Mouse (Mus musculus) layer of hippocampus, adult 8-10 months (tissue): ENCODE data around the gene Tmem121. TPM values are rescaled to one million over a fixed set of nuclear protein-coding genes. Genes with fewer than 3 reads are reported as not detected.
"Not testable (repeated sequence)": the region's sequence is repeated elsewhere in the genome, so short reads cannot be mapped to it uniquely, and the experiment has no call there.

Experiments
- DNase-seq, 2 experiments: peaks; one replicate each; pipeline ENCODE4 v3.0.0; 2022; ENCODE audit warnings: low spot score in 2 of 2
- total RNA-seq, 4 experiments: library from RNA; stranded (reverse); gene quantifications; 2 replicates each; pipeline ENCODE4 v1.2.4; 2022

Gene Tmem121
- total RNA-seq, 4 experiments from 2014 or later: 17.9 to 23.1 (median 19.9) TPM

DNA sequence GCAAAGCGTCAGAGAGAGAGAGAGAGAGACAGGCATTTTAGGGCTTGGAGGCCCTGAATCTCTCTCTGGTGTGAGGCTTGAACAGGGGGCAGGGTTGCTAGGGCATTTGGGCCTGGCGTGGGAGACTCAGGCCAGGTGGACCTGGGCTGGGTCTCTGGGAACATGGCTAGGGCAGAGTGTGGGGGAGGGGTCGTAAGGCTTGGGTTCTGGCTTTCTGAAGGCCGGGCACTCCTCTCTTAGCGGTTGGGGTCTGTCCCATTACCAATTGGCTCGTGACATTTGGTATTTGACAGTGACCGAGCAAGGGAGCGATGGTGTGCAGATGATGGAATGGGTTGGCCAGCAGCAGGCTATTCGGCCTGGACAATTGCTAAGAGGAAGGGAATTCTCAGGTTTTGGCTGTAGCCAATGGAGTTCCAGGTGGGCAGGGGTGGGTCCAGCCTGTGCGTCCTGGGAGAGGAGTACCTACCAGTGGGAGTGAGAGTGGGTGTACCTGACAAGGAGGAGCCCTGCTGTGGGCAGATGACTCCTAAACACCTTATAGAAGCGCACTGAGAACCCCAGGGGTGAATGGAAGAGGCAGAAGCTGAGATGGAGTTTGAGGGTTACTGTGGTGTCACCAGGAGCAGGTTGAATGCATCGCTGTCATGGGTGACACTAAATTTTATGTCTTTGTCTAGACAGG is 738 bp downstream of the Tmem121 start:
- DNase-seq: no peak

DNA sequence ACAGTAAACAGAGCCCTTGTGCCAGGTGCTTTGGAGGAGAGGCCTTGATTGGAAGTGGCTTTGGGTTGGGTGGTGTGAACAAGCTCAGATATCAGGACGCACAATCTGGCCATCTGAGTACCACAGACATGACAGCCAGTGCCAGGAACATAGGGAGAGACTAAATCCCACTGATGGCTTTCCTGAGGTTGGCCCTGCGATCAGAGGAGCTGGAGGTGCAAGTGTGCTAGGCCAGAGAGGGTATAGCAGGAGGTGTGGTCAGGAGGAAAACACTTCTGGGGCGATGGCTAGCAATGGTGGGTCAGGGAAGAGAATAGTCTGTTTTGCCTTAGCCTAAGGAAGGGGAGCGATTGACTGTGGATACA is 1.3 kb downstream of the Tmem121 start:
- DNase-seq: no peak

DNA sequence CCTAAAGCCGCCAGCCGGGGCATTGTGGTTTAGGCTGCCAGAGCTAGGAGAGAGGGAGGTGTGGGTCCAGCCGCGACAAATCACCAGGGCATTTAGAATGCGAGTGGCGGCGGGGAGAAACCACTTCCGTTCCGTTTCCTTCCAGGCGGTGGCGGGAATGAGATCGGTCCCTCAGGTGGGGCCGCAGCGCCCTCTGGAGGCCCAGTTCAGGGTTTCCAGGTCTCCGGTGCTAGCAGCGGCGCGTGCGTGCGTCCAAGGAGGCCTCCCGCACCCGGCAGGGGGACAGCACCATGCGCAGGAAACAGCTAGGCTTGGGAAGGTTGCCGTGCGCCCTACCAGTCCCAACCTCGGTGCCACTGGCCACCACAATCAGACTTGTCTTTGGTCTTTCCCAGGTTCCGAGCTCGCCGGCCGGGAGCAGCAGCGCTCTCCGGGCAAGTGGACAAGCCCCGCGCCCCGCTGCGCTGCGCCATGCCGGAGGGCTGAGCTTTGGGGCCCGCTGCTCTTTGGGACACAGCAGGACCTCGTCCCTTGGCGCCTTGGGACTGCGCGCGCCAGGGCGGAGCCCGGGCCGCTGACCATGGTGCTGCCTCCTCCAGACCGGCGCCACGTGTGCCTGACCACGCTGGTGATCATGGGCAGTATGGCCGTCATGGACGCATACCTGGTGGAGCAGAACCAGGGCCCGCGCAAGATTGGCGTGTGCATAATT is 2.0 kb downstream of the Tmem121 start:
- DNase-seq: peak; percentile 80 to 90

DNA sequence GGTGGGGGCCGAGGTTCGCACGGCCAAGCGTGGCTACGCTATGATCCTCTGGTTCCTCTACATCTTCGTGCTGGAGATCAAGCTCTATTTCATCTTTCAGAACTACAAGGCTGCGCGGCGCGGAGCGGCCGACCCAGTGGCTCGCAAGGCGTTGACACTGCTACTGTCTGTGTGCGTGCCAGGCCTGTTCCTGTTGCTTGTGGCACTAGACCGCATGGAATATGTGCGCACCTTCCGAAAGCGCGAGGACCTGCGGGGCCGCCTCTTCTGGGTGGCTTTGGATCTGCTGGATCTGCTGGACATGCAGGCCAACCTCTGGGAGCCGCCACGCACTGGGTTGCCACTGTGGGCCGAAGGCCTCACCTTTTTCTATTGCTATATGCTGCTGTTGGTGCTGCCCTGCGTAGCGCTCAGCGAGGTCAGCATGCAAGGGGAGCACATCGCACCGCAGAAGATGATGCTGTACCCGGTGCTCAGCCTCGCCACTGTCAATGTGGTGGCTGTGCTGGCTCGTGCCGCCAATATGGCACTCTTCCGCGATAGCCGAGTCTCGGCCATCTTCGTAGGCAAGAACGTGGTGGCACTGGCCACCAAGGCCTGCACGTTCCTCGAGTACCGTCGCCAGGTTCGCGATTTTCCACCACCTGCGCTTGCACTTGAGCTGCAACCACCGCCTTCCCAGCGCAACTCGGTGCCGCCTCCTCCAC is 2.8 kb downstream of the Tmem121 start:
- DNase-seq: peak in 1 of 2 experiments; percentile 27

DNA sequence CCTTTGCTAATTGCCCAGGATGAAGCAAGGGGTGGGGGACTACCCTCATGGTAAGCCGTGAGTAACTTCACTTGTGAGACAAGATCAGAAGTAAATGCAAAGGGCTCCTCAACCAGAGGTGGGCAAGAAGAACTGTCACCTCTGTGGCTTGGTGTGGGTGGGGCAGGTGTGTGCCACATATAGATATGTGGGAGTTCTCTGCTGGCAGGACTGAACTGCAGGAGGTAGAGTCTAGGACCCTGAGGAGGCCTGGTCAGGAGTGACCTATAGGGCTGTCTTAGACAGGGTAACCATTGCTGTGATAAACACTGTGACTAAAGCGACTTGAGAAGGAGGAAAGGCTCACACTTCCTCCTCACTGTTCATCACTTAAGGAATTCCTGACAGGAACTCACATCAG is 7.7 kb downstream of the Tmem121 start:
- no peak for DNase-seq

DNA sequence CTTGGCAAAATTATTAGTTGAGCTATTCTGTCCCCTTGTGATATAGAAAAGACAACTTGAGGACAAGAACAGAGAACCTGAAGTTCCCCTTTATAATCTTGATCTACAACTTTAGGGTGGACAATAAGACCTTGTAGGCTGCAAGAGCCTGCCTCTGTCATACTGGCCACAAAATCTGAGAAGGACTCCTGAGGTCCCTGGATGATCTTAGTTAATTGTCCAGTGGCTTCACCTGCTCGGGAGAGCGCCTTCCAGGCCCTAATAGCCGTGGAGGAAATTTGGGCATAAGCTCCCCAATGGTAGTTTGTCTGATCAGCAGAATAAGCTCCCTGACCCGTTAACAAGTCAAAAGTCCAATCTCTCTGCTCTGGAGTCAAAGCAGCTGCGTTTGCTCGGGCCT is 13.4 kb downstream of the Tmem121 start:
- not testable (repeated sequence) for DNase-seq

DNA sequence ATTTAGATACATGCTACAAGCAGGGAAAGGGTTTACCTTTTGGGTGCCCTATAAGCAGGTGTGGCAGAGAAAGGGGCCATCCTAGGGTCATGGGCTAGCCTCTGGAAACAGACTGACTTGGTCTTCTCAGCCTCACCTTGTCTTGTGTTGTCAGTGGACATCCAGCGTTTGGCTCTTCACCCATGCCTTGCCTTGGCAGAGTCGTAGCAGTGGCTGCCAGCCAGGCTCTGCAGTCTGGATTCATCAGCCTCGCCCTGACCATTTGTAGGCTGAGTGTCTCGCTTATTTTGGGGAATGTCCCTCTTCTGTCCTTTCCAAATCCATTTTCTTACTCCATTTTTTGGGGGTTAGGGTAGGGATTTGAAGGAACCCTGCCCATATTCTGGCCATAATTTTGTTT is 15.6 kb downstream of the Tmem121 start:
- DNase-seq: no peak

DNA sequence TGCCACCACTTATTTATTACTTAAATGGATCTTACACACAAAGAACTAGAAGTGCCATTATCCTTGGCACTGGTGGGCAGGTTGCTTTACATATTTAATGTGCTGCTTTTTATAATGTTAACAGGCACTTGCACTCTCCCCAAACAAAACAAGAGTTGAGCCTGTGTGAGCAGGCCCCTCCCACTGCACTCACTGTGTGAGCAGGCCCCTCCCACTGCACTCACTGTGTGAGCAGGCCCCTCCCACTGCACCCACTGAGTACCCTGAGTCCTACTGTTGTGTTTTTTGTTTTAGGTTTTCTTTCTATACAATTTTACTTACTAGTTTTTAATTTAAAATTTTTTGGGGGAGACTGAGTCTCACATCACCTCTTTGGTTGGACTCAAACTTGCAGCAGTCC is 16.3 kb downstream of the Tmem121 start:
- DNase-seq: no peak

DNA sequence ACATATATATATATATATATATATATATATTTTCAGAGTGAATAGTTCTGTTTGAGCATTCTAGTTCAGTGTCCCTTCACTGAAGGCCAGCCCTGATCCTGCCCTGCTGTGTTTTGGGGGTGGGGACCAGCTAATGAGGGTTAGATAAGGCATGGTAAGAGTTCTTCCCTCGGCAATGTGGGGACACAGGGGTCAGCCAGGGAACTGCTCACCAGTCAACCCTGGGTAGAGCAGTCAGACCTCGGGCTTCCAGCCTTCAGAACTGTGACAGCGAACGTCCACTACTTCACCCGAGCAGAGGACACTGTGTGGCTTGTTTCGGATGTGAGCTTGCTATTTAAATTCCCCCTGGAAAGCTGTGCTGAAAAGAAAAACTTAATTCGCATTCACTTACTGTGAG is 17.8 kb downstream of the Tmem121 start:
- no peak for DNase-seq

DNA sequence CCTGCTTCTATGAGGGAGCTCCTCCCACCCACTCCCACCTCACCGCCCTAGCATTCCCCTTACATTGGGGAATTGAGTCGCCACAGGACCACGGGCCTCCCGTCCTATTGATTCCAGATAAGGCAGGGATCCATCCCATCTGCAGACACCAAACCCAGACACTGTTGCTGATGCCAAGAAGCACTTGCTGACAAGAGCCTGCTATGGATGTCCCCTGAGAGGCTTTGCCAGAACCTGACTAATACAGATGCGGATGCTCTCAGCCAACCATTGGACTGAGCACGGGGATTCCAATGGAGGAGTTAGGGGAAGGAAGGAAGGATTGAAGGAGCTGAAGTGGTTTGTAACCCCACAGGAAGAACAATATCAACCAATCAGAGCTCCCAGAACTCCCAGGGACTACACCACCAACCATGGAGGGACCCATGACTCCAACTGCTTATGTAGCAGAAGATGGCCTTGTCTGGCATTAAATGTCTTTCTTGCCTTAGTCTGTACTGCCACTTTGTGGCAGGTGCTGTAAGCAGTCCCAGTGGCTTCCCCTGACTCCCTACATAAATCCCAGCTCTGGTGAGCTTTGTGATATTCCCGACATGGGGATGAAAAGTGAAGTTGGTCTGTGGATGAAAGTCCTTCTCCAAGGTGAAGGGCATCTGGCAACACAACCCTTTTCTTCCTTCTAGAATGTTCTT is 19.7 kb downstream of the Tmem121 start:
- DNase-seq: no peak

DNA sequence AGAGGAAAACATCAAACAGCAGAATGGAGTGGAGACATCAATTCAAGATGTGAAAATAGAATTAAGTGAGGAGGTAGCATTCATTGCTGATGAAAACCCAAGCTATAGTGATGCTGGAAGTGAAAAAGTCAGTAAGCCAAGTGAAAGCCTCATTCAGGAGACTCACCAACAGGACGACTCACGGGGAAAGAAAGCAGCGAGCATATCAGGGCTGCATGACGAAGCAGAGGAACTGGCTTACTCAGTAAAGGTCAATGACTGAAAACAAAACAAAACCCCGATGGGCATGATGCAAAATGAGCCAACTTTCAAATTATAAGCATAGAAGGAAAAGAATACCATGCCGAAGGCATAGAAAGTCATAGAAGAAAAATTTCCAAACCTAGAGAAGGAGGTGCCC is 22.0 kb downstream of the Tmem121 start:
- no peak for DNase-seq

DNA sequence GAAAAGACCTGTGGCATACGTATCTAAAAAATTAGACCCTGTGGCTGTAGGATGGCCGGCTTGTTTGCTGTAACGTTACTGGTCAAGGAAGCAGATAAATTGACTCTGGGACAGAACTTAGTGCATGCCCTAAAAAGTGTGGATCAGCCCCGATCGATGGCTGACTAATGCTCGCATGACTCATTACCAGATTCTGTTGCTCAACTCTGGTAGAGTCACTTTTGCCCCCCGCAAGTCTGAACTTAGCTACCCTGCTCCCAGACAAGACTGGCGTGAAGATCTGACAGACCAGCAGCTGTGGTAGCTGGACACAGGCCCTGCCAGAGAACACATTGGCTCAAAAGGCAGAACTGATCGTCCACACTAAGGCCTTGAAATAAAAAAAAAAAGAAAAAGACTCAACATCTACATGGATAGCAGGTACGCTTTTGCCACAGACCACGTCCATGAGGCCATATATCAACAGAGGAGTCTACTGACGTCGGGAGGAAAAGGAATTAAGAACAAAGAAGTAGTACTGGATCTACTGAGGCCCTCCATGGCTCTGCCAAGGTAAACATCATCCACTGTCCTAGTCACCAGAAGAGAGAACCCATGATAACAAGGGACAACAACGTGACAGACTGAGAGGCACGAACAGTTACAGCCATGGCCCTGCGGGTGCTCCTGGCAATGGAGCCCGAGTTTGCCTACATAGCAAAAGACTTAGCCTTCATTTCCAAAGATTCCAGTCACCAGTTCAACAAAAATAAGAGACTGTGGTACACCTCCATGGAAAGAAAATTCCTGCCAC is 25.1 kb downstream of the Tmem121 start:
- no peak for DNase-seq

DNA sequence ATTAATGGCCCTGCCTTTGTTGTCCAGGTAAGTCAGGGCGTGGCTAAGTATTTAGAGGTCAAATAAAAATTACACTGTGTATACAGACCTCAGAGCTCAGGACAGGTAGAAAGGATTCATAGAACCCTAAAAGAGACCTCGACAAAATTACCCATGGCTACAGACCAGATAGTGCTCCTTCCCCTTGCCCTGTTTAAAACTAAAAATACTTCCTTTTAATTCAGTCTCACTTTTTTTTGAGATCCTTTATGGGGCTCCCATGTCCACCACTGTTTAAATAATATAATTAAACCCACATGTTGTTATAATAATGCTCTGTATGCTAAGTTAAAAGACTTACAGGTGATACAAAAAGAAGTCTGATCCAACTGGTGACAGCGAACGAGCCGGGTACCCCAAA is 26.0 kb downstream of the Tmem121 start:
- no peak for DNase-seq

DNA sequence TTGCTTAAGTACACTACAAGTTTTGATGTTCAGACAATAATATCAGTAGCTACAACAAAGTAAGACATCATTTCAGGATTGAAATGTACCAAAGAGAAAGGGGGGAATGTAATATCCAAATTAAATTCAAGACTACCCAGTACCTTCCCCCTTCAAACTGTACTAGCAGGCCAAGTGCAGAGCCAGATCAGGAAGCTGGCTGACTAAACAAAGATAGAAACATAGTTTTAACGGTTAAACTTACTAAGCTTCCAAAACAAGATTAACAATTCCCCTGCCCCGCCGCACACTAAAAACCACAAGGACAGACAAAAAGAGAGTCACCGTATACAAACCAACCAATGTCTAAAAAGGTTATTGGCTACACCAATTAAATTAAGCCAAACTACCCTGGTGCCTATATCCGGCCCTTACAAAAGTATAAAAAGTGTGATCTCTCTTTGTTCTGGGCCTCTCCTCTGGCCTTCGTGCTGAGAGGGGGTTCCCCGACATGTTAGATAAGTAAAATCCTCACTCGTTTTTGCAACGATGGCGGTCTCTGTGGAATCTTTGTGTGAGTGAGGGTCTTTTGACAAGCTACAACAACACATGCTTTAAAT is 26.7 kb downstream of the Tmem121 start:
- no peak for DNase-seq

DNA sequence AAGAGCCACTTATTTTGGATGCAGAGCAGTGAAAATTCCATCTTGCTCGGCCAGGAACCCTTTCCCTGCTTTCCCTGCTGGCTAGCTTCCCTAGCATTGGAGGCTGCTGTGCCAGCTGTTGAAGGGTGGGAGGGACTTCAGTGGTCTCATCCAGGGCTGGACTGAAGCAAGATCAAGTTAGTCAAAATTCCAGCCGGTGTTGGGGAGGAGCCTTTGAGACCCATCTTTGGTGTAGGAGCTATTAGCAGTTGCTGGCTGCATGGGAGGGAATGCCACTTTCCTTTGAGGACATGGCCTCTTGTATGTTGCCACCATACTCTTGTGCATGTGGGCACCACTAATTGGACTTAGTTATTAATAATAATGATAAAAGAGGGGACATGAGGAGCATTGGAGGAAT is 27.5 kb downstream of the Tmem121 start:
- no peak for DNase-seq

DNA sequence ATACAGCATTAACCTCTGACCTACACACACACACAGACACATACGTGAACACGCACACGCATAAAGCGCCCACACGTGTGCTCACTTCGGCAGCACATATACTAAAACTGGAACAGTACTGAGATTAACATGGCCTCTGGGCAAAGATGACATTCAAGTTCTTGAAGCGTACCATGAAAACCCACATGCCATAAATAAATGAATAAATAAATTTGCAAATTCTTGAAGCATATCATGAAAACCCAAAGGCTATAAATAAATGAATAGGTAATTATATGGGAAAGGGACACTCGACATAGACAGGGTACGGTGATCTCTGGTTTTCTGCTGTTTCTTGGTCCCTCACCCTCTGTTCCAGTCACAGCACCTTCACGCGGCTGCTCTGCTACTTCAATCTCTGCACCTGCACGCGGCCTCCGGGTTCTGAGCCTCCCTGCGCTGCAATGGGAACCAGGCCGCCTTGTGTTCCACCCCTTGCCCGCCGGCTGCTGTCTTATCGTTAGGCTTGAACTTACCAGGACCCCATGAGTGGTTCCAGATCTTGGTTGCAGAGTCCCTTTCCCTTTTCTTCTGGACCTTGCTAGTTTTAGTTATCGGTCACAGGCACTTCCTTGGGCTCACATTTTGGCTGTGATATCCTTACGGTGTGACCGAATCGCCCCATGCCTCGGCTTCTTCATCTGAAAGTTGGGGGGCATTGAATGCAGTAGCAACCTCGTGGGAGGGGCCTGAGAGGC is 28.5 kb downstream of the Tmem121 start:
- DNase-seq: no peak

DNA sequence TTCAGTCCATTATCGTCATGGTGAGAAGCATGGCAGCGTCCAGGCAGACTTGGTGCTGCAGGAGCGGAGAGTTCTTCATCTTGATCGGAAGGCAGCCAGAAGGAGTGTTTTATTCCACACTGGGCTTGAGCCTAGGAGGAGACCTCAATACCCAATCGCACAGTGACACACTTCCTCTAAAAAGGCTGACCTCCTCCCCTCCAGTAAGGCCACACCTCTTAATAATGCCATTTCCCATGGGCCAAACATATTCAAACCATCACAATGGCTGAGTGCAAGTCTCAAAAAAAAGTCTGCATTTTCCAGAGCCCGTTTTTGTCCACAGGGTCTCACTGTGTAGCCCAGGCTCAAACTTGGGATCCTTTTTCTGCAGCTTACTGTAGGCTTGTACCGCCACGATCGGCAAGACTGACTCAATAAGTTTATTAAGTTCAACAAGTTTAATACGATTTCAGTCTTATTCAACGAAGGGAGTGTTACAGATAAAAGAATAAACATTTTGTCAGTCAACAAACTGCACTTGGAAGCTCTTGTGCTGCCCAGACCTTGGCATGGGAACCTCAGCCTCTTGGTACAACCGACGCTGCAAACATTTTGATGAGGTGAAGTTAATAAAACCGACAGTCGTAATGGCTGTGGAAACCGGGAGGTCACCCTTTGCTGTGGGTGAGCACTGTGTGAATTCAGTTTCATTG is 29.4 kb downstream of the Tmem121 start:
- DNase-seq: no peak

DNA sequence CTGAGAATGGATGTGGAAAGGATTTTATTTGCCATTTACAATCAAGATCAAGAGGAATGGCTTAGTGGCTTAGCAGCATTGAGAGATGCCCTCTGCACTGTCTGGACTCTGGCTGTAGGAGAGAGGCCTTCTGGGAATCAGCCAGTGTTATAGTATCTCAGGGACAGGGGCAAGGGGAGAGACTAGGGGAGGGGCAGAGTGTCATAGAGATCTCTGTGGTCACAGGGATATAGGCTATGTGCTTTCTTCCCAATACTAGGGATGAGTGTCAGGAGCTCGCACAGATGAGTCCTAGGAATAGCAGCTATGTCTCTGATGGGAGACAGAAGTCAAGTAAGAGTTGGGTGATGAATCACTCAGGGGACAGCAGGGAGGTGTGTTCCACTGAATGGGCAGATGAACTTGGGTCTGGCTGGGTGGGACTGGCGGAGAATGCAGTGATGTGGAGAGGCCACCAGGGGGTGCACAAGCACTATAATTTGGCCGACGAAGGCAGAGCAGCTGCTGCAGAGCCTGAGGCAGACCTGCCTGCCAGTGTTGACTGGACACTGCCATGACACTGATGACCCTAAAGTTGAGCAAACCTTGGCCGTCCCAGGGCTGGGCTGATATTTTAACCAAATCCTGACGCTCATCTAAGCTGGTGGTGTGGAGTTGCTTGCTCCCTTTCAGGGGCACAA is 30.1 kb downstream of the Tmem121 start:
- peak in 1 of 2 experiments; percentile 65 for DNase-seq
